Mouse (Mus musculus): ENCODE measurements at regions not wholly inside any gene's neighbourhood (a gene's known extent, or its start where the extent isn't known, plus 50 kb on each side); places are given as distances from the start of the nearest gene placed in this dataset.

DNA sequence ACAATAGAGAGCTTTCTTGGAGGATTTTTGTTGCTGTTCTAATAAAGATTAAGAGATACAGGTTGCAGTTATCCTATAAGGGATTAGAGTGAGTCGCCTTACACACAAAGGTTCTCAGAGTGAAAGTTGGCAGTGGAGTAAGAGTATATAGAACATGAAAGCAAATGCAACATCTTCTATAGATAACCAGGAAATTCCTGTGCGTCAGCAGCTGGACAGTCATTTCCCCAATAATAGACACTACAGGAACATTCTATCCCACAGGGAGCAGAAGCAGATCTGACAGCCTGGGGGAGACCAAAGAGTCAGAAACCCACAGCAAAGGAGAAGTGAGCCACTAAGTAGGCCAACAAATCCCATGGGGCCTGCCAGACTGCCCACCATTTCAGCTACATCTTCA is 348.7 kb downstream of the Elavl2 start:
- DNase-seq (ENCODE audit: low spot score), result no peak

DNA sequence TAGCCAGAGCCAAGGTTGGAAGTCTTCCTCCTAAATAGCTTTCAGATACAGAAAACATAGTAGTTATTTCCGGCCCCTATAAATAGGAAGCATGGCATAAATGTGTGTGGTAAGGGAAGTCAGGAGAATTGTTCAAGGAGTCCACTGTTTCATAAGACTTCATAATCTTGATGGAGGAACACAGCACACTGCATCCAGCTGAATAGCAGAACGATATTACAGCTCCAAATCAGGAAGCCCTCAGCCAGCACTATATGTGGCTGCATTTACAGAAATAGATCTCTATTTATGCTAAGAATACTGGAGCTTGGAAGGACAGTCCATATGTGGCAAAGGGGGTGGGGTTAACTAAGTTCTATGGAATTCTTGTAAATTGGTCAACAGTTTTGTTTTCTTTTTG is 371.1 kb downstream of the Elavl2 start:
- no peak for DNase-seq (ENCODE audit: low spot score)

DNA sequence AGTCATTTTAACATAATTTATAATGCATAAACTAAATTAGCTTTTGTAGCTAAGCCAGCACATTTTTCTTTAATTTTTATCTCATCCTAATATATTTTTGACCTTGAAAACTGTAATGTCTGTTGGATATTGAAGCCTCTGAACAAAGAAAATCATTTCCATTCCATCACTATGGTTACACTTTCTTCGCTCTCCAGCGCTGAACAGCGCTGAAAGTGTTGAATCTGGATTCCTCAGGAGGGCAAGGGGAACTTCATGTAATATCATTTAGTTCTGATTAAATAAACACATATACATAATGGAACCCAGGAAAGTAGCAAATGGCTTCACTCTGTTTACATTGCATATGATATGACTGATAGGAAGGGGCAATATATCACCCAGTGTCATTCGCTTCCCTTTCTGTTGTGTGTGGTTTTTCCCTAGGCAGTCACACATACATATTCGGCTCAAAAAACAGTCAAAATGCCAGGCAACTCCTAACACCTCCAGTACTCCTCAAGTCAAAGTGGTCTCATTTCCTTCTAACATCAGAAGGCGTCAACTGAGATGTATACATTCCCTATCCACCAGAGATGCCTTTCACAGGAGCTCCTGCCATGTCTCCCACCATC is 372.5 kb downstream of the Elavl2 start:
- no peak for DNase-seq (ENCODE audit: low spot score)

DNA sequence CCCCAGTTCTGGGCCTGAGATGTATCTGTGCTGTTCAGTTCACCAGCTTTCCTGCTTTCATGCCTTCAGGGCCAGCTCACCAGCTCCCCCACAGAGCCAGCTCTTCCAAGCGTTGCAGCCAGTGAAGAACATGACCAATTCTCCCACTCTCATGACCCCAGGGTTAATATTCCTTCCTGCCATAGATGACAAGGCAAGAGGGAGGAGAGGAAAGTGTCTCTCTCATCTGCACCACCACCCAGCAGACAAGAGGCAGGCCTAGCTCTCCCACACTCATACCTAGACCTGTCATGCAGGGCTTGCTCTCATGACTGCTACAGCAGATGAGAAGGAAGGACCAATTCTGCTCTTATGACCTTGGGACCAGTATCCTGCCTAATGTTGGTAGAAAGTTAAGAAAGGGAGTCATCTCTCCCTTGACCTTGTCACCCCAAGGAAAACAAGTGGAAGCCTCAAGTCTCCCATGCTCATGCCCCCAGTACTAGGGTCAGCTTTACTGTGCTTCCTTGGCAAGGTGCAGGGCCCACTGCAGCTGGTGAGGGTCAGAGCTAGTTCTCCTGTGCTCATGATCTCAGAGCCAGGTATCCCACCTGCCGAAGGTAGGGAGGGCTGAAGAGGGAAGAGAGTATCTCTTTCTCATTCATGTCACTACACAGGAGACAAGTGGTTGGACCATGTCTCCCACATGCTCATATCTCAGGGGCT is 404.0 kb downstream of the Elavl2 start:
- DNase-seq (ENCODE audit: low spot score), result no peak

DNA sequence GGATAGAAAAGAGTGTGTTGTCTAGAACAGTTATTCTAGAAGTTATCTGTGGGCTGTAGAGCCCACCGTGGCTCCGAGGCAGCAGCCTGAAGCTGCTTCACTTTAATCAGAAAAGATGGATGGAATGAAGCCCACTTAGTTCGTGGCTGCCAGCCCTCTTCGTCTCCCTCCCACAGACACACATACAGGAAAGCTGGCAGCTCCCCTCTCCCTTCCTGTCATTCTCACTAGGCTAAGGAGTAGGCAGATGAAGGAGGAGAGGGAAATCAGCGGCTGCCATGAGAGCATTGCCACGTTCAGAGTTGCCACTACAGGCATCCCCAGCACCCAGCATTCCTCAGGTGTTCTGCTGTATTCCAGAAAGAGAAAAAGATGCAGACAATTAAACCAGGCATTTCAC is 435.9 kb downstream of the Elavl2 start:
- DNase-seq (ENCODE audit: low spot score), result no peak

DNA sequence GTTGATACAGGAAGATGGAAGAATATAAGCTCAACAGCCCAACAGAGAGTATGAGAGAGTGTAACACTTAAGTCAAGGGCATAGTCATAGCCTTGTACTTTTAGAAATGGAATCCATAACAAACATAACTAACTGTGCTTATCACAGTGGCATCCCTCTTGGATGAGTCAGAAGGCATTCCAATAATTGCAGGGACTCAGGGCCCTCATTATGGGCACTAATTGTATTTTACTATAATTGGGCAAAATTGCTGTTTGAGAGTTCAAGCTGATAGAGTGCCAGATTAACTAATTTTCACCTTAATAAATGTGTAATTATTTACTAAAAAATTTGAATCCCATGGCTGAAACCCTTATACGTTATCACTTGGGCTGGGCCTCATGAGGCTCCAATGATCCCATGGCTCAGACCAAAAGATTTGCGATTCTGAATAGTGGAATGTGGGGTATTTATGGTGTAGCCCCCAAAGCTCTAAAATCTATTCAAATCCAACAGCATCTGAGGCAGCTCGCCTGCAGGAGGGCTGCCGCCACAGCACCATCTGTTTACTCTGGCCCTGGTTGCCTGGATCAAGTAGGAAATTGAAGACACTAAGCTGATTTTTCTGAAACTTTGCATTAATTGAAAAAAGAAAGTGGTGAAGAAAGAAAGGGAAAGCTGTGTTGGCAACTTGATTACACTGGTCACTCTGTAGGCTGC is 456.7 kb downstream of the Elavl2 start:
- DNase-seq (ENCODE audit: low spot score), result no peak

DNA sequence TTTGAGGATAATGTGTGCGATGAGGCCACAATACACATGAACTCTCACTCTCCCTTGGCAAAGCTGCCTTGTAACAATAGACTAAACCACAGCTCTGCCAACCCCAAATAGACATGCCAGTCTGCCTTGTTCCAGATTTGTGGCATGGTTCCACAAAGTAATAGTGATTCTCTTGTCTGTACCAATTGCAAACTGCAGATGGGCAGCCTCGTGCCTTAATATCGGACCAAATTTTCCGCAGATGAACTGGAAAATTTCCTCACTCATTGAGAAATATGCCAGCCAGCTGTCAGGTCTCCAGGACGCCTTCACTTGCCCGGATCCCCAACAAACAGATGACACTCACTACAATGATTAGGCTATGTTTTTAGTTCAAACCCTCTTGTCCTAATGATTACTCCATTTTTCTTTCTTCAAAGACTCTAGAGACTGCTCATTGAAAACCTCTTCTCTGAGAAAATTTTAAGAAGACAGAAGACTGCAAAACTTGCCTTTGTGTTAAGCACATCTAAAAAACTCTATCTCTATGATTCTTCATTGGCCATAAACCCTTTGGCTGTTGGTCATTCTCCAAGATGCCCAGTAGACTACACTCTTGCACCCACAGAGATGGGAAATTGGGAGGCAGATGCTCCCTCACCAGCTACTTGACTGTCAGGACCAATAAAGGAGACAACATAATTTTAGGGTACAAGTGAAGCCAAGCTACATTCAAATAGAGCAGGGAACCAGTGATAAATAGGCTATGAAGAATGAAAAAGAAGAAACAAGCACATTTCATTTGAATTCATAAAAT is 483.1 kb downstream of the Elavl2 start:
- DNase-seq (ENCODE audit: low spot score), result no peak

DNA sequence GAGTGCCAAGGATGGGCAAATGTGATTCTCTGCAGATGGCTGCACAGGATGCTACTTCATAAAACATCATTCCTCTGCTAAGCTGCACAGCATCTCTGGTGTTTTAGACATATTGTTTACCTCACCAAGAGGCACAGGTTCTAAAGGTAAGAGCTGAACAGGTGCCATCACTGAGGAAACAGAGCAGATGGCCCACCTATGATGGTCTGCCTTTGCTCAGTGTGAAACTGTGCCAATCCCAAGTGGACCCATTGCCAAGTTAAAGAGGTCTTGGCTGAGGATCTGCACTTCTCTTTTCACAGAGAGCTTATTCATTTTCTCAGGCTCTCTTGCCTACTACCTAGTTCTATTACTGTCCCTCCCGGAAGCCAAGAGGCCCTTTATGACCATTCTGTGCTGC is 494.3 kb downstream of the Elavl2 start:
- no peak for DNase-seq (ENCODE audit: low spot score)

DNA sequence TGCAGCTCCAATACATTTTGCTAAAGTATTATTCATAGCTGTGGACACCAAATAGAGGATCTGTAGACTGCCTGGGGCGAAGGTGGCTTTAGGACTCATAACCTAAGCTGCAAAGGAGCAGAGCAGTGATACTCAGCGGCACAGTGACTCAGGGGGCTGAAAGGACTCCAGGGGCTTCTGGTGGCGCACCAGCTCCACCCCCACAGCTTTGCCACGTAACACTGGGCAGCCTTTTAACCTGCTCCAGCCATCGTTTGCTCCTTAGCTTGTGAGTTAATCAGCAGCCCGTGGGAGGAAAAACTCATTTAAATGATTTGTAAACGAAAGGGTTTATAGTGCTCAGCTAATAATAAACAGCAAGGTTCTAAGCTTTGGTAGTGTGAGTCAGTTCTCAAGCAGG is 532.4 kb downstream of the Elavl2 start:
- DNase-seq (ENCODE audit: low spot score), result no peak

DNA sequence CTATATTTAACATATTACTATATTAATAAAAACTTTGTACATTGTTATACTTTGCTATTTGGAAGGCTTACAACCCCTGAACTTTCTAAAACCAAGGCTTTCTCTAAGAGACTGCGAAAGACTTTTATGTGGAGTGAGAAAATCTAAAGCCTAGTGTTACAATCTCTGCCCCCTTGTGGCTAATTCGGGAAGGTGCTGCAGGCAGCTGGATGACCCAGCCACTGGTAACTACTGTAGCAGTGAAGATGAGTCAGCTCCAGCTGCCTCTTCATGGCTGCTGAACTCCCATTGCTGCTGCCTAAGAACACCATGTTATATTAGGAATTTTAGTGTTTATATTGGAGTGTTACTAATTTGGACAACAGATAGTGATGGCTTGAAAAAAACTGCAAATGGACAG is 539.7 kb downstream of the Elavl2 start:
- no peak for DNase-seq (ENCODE audit: low spot score)

DNA sequence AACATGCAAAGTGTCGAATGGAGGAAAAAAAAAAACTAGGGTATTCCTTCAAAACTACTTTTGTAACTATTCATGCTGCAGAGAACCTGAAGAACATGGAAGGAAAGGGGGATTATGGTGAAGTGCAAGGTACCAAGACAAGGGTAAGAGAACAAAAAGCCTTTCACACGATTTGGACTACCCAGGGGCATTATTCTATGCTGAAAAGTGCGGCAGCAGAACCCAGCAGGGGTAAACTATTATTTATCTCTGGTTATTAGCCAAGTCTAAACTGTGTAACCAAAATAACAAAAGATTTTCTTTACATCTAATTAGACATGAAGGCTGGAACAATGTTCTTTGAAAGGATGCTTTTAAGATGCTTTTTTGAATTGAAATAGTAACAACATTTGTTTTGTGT is 560.8 kb downstream of the Elavl2 start:
- DNase-seq (ENCODE audit: low spot score), result no peak

DNA sequence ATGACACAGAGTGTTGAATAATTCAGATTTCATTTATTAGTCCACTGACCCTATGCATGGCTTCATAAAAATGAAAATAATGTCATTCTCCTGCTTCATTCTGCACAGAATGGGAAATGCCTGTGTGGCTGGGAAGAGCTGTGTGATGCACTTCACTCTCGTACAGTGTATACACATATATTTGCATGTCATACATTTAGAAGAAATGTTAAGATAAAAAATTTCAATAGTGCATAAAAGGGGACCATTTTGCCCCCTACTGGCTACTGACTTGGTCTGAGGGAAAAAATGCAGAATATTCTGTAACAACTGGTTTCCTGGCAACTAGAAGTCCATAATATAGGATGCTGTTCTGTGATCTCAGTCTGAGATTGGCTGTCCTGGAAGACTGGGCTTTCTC is 580.5 kb downstream of the Zfp352 start:
- DNase-seq (ENCODE audit: low spot score), result no peak

DNA sequence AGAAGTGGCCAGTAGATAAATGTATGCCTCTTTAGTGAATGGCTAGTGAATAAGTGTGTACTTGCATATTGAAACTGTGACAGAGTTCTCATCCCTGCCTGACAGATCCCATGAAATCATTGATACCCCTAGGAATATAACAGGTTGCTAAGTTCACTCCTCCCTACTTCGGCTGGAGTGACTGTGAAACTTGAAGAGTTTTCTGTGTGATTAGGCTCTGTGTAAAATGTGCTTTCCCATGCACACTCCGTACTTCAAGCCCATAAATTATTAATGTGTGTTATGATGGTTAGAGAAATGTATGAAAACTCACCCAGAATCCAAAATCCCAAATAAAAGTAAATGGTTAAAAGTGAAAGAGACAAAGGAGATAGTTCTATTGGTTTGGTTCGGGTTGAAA is 580.0 kb downstream of the Zfp352 start:
- DNase-seq (ENCODE audit: low spot score), result no peak

DNA sequence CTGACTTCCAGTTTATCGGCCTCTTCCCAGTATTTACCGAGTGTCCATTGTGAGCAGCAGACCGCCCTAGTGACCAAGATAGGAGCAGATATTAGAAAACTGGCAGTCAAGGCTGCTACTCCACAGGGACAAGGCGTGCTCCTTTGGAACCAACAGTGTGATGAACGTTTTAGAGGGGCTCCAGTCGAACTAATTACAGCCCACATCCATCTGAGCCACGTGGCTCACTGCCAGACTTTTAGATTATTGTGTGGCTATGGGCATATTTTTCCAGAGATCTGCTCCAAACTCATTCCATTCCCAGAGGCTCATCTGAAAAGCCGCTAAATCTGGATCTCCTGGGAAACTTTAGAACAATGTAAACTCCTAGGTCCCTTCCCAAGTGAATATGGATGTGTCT is 578.9 kb downstream of the Zfp352 start:
- no peak for DNase-seq (ENCODE audit: low spot score)
